Mouse (Mus musculus): ENCODE measurements at regions not wholly inside any gene's neighbourhood (a gene's known extent, or its start where the extent isn't known, plus 50 kb on each side); places are given as distances from the start of the nearest gene placed in this dataset.
"Not testable (repeated sequence)": the region's sequence is repeated elsewhere in the genome, so short reads cannot be mapped to it uniquely, and the experiment has no call there.

GRCm38 (mm10) chr13:28847478-28847877, 106.0 kb downstream of the Sox4 start:
- ATAC-seq (ENCODE audit: extremely low read depth, insufficient number of reproducible peaks, low FRiP score, poor library complexity, severe bottlenecking) = no peak

- no peak for ATAC-seq (ENCODE audit: extremely low read depth, insufficient number of reproducible peaks, low FRiP score, poor library complexity, severe bottlenecking)
Observed at GRCm38 (mm10) chr13:28844495-28844894, 109.0 kb downstream of the Sox4 start.

- no peak for ATAC-seq (ENCODE audit: extremely low read depth, insufficient number of reproducible peaks, low FRiP score, poor library complexity, severe bottlenecking)
Observed at GRCm38 (mm10) chr13:28842811-28843210, 110.7 kb downstream of the Sox4 start.

GRCm38 (mm10) chr13:28840142-28840541, 113.4 kb downstream of the Sox4 start:
- no peak for ATAC-seq (ENCODE audit: extremely low read depth, insufficient number of reproducible peaks, low FRiP score, poor library complexity, severe bottlenecking)

- no peak for ATAC-seq (ENCODE audit: extremely low read depth, insufficient number of reproducible peaks, low FRiP score, poor library complexity, severe bottlenecking)
Observed at GRCm38 (mm10) chr13:28839084-28839483, 114.4 kb downstream of the Sox4 start.

GRCm38 (mm10) chr13:28838216-28838615, 115.3 kb downstream of the Sox4 start:
- ATAC-seq (ENCODE audit: extremely low read depth, insufficient number of reproducible peaks, low FRiP score, poor library complexity, severe bottlenecking) = no peak

- ATAC-seq (ENCODE audit: extremely low read depth, insufficient number of reproducible peaks, low FRiP score, poor library complexity, severe bottlenecking) = not testable (repeated sequence)
Observed at GRCm38 (mm10) chr13:28837196-28837595, 116.3 kb downstream of the Sox4 start.

GRCm38 (mm10) chr13:28833700-28834065, 119.8 kb downstream of the Sox4 start:
- no peak for ATAC-seq (ENCODE audit: extremely low read depth, insufficient number of reproducible peaks, low FRiP score, poor library complexity, severe bottlenecking)

- ATAC-seq (ENCODE audit: extremely low read depth, insufficient number of reproducible peaks, low FRiP score, poor library complexity, severe bottlenecking) = 0 out of 2 replicates have a peak, but pooled peaks have one; percentile 36
Observed at GRCm38 (mm10) chr13:28832855-28833699, 120.4 kb downstream of the Sox4 start.

GRCm38 (mm10) chr13:28826284-28826683, 127.2 kb downstream of the Sox4 start:
- ATAC-seq (ENCODE audit: extremely low read depth, insufficient number of reproducible peaks, low FRiP score, poor library complexity, severe bottlenecking) = no peak

GRCm38 (mm10) chr13:28823985-28824384, 129.5 kb downstream of the Sox4 start:
- ATAC-seq (ENCODE audit: extremely low read depth, insufficient number of reproducible peaks, low FRiP score, poor library complexity, severe bottlenecking) = no peak

- no peak for ATAC-seq (ENCODE audit: extremely low read depth, insufficient number of reproducible peaks, low FRiP score, poor library complexity, severe bottlenecking)
Observed at GRCm38 (mm10) chr13:28823311-28823880, 130.1 kb downstream of the Sox4 start.

- no peak for ATAC-seq (ENCODE audit: extremely low read depth, insufficient number of reproducible peaks, low FRiP score, poor library complexity, severe bottlenecking)
Observed at GRCm38 (mm10) chr13:28820868-28821533, 132.5 kb downstream of the Sox4 start.

- no peak for ATAC-seq (ENCODE audit: extremely low read depth, insufficient number of reproducible peaks, low FRiP score, poor library complexity, severe bottlenecking)
Observed at GRCm38 (mm10) chr13:28814127-28814526, 139.4 kb downstream of the Sox4 start.

GRCm38 (mm10) chr13:28811667-28812575, 141.6 kb downstream of the Sox4 start:
- no peak for ATAC-seq (ENCODE audit: extremely low read depth, insufficient number of reproducible peaks, low FRiP score, poor library complexity, severe bottlenecking)

GRCm38 (mm10) chr13:28811081-28811439, 142.5 kb downstream of the Sox4 start:
- ATAC-seq (ENCODE audit: extremely low read depth, insufficient number of reproducible peaks, low FRiP score, poor library complexity, severe bottlenecking) = no peak

GRCm38 (mm10) chr13:28810326-28811080, 143.0 kb downstream of the Sox4 start:
- no peak for ATAC-seq (ENCODE audit: extremely low read depth, insufficient number of reproducible peaks, low FRiP score, poor library complexity, severe bottlenecking)

- ATAC-seq (ENCODE audit: extremely low read depth, insufficient number of reproducible peaks, low FRiP score, poor library complexity, severe bottlenecking) = no peak
Observed at GRCm38 (mm10) chr13:28805302-28805701, 148.2 kb downstream of the Sox4 start.

Measured in neutrophil, adult 5-6 weeks (primary cell).